ENCODE assay signal across 8 mouse cellular contexts in genomic region chr4:32249748-32250332, GRCm38 (mm10). TPM values are rescaled to one million over a fixed set of nuclear protein-coding genes. Genes with fewer than 3 reads are reported as not detected.
DNase-seq lines count a peak whose midpoint lies in the region; ATAC-seq and TF ChIP-seq lines count a peak whose summit lies in the region.

No protein-coding gene starts in this region.

- no peak for TF ChIP-seq POLR2A in cerebellum, adult 2 months (IDR thresholded peaks at IDR 0.05; ENCODE audit: borderline replicate concordance, insufficient read depth, low read length)

- H3K36me3 ChIP-seq in C2C12 (ENCODE audit: control insufficient read depth, insufficient read depth) = no peaks in the 10 kb centered on the region
- H3K36me3 ChIP-seq in embryonic facial prominence, embryonic 12.5 days = no peaks in the 10 kb centered on the region
- H3K36me3 ChIP-seq in limb, embryonic 11.5 days (ENCODE audit: control insufficient read depth, insufficient read depth, low read length) = no peaks in the 10 kb centered on the region
- H3K36me3 ChIP-seq in midbrain, embryonic 12.5 days = no peaks in the 10 kb centered on the region

- H3K4me2 ChIP-seq in embryonic facial prominence, embryonic 12.5 days (replicated peaks) = peak overlapping the region; percentile 36
- peak overlapping the region; percentile 20; the same call in 1 of the 2 replicates for H3K4me2 ChIP-seq in limb, embryonic 11.5 days (ENCODE audit: low read depth, severe bottlenecking)
- peak overlapping the region; percentile 38 for H3K4me2 ChIP-seq in midbrain, embryonic 12.5 days (replicated peaks)

- H3ac ChIP-seq in C2C12 (ENCODE audit: control insufficient read depth, insufficient read length, low read depth) = peak overlapping the region; percentile 20

- no peaks in the 10 kb centered on the region for H3K9me3 ChIP-seq in embryonic facial prominence, embryonic 12.5 days
- no peaks in the 10 kb centered on the region for H3K9me3 ChIP-seq in limb, embryonic 11.5 days (ENCODE audit: control insufficient read depth, low read length)
- no peaks in the 10 kb centered on the region for H3K9me3 ChIP-seq in midbrain, embryonic 12.5 days

- H3K27ac ChIP-seq in cerebellum, adult 2 months (ENCODE audit: insufficient read depth, low read length) = no peak overlapping the region
- H3K27ac ChIP-seq in embryonic facial prominence, embryonic 12.5 days = peak overlapping the region; percentile 84
- peak overlapping the region; percentile 70; the same call in 1 of the 2 replicates for H3K27ac ChIP-seq in limb, embryonic 11.5 days (replicated peaks; ENCODE audit: low read depth, low read length)
- H3K27ac ChIP-seq in midbrain, embryonic 12.5 days (replicated peaks) = peak overlapping the region; percentile 67; the same call in 1 of the 2 replicates

- no peaks in the 10 kb centered on the region for H3K79me2 ChIP-seq in C2C12 (ENCODE audit: control insufficient read depth, insufficient read depth)

- ATAC-seq in cerebellum, adult (ENCODE audit: insufficient number of reproducible peaks, low FRiP score, low TSS enrichment) = no peak
- ATAC-seq in embryonic facial prominence, embryonic 12.5 days (ENCODE audit: insufficient number of reproducible peaks, insufficient read depth, low FRiP score, low TSS enrichment) = 0 out of 2 replicates have a peak, but pooled peaks have one; percentile 48
- ATAC-seq in hematopoietic stem cell, adult 5-6 weeks (replicated peaks in 1 of 2; ENCODE audit: insufficient read depth in 1 of 2, low FRiP score in 2 of 2, low TSS enrichment in 1 of 2, low read depth in 1 of 2, poor library complexity in 2 of 2, severe bottlenecking in 2 of 2) = peak; percentile 52 to 55
- peak; percentile 52; the same call in 1 of the 2 replicates for ATAC-seq in limb, embryonic 11.5 days (ENCODE audit: insufficient number of reproducible peaks, low FRiP score, low TSS enrichment, low read depth)
- peak; percentile 51 for ATAC-seq in midbrain, embryonic 12.5 days (ENCODE audit: low FRiP score, low read depth)

- 67% methylated on average over 15 of the region's 15 CpGs for WGBS in cerebellum, adult 2 months
- 62% methylated on average over 15 of the region's 15 CpGs for WGBS in embryonic facial prominence, embryonic 12.5 days
- WGBS in limb, embryonic 11.5 days = 64% methylated on average over 15 of the region's 15 CpGs
- WGBS in midbrain, embryonic 12.5 days = 59% methylated on average over 15 of the region's 15 CpGs

- H3K4me3 ChIP-seq in cerebellum, adult 2 months (replicated peaks; ENCODE audit: insufficient read depth, low read depth, low read length) = no peak overlapping the region
- no peak overlapping the region for H3K4me3 ChIP-seq in C2C12 (ENCODE audit: insufficient read depth, poor library complexity, severe bottlenecking)
- no peak overlapping the region for H3K4me3 ChIP-seq in embryonic facial prominence, embryonic 12.5 days
- H3K4me3 ChIP-seq in limb, embryonic 11.5 days (ENCODE audit: low read depth, low read length) = no peak overlapping the region
- 0 out of 2 replicates have a peak overlapping the region, but pooled peaks have one; percentile 4 for H3K4me3 ChIP-seq in midbrain, embryonic 12.5 days

- H3K4me1 ChIP-seq in cerebellum, adult 2 months (ENCODE audit: control insufficient read depth, insufficient read depth, low read length) = peaks cover 24% of the 10 kb centered on the region
- peaks cover 49% of the 10 kb centered on the region for H3K4me1 ChIP-seq in embryonic facial prominence, embryonic 12.5 days
- H3K4me1 ChIP-seq in limb, embryonic 11.5 days (ENCODE audit: control insufficient read depth, insufficient read depth, low read length) = peaks cover 31% of the 10 kb centered on the region
- peaks cover 58% of the 10 kb centered on the region for H3K4me1 ChIP-seq in midbrain, embryonic 12.5 days

- no peaks in the 10 kb centered on the region for H3K79me3 ChIP-seq in C2C12 (ENCODE audit: low read depth)

- H3K27me3 ChIP-seq in cerebellum, adult 2 months (ENCODE audit: control insufficient read depth, insufficient read depth, low read length) = no peaks in the 10 kb centered on the region
- no peaks in the 10 kb centered on the region for H3K27me3 ChIP-seq in C2C12 (ENCODE audit: control insufficient read depth, insufficient read depth, insufficient read length)
- H3K27me3 ChIP-seq in embryonic facial prominence, embryonic 12.5 days = no peaks in the 10 kb centered on the region
- no peaks in the 10 kb centered on the region for H3K27me3 ChIP-seq in limb, embryonic 11.5 days (ENCODE audit: control insufficient read depth, insufficient read depth, low read length)
- 0 out of 2 replicates have a peak, but pooled peaks cover 5% of the 10 kb centered on the region for H3K27me3 ChIP-seq in midbrain, embryonic 12.5 days

- H3K9ac ChIP-seq in embryonic facial prominence, embryonic 12.5 days = no peak overlapping the region
- H3K9ac ChIP-seq in limb, embryonic 11.5 days (ENCODE audit: low read length) = no peak overlapping the region; the same call in 1 of the 2 replicates
- H3K9ac ChIP-seq in midbrain, embryonic 12.5 days (replicated peaks) = peak overlapping the region; percentile 26; the same call in 1 of the 2 replicates

- no peak for TF ChIP-seq CTCF in cerebellum, adult 2 months (IDR thresholded peaks at IDR 0.05; ENCODE audit: borderline replicate concordance, insufficient read depth, low read depth, low read length)
- TF ChIP-seq CTCF in C2C12 (IDR thresholded peaks at IDR 0.05; ENCODE audit: control insufficient read depth, insufficient read depth, insufficient read length) = no peak

- DNase-seq in cerebellum, adult 2 months = peak; percentile 42 to 45
- DNase-seq in limb, embryonic 11.5 days (ENCODE audit: low spot score) = no peak
- DNase-seq in thymus, postnatal 10 days (ENCODE audit: low spot score in 2 of 2) = peak; percentile 46 to 48

TF ChIP-seq in C2C12, 6 proteins besides CTCF, POLR2A, EP300 and RAD21:
- TF ChIP-seq MYOG (IDR thresholded peaks at IDR 0.05; ENCODE audit: control insufficient read depth, extremely low read depth, insufficient read length) (no peak), USF1 (IDR thresholded peaks at IDR 0.05; ENCODE audit: low read depth) (no peak), FOSL1 (IDR thresholded peaks at IDR 0.05; ENCODE audit: insufficient read depth, low read length, poor library complexity, severe bottlenecking) (no peak), MAX (IDR thresholded peaks at IDR 0.05) (no peak), CEBPB (IDR thresholded peaks at IDR 0.05; ENCODE audit: low read depth) (no peak), MYOD1 (IDR thresholded peaks at IDR 0.05; ENCODE audit: control insufficient read depth, insufficient read length, low read depth) (no peak)
TF ChIP-seq in C2C12: peak in this region for 0.

RNA-seq across cellular contexts. Expression of gene Bach2, which starts 11.2 kb away (rescaled TPM):
- 4.6 and 4.7 TPM in 2 replicates for polyA plus RNA-seq in cerebellum, adult 2 months (2012; rRNA removed)
- polyA plus RNA-seq in C2C12 (2012; fragmentation: generic; extraction: Trizol) = 0.11 TPM
- 13.0 and 13.5 TPM in 2 replicates for polyA plus RNA-seq in embryonic facial prominence, embryonic 12.5 days (2016; fragmentation: Nextera tagmentation; extraction: Ambion mirVana)
- total RNA-seq in hematopoietic stem cell, adult 5-6 weeks (2017) = 4.2 and 4.7 TPM in 2 replicates
- polyA plus RNA-seq in limb, embryonic 11.5 days (2014; fragmentation: Nextera tagmentation; extraction: Ambion mirVana) = 16.4 and 17.9 TPM in 2 replicates
- polyA plus RNA-seq in midbrain, embryonic 12.5 days (2016; fragmentation: Nextera tagmentation; extraction: Ambion mirVana) = 17.8 and 18.8 TPM in 2 replicates
